Mouse (Mus musculus): Measurements from ENCODE around the gene Mtfr1l. TPM values are rescaled to one million over a fixed set of nuclear protein-coding genes. Genes with fewer than 3 reads are reported as not detected.

Mtfr1l gene
- total RNA-seq, 1 experiment from 2014 or later, result 37.6 TPM

Other genes starting within 250 kb of the Mtfr1l start
- 14.7 to 25.2 TPM (median 21.5 TPM) in 3 replicates for gene Pdik1l, start 247.5 kb downstream of the Mtfr1l start, total RNA-seq (2017)
- gene Trim63, start 220.3 kb downstream of the Mtfr1l start, total RNA-seq (2017), result not detected in 3 replicates
- gene Slc30a2, start 192.2 kb downstream of the Mtfr1l start, total RNA-seq (2017), result not detected in 3 replicates
- gene Extl1, start 151.5 kb downstream of the Mtfr1l start, total RNA-seq (2017), result 0.29 TPM in 1 of 3 replicates, not detected in the others
- 0.64 to 3.8 TPM (median 1.5 TPM) in 3 replicates for gene Pafah2, start 139.1 kb downstream of the Mtfr1l start, total RNA-seq (2017)
- 17.1 to 48.5 TPM (median 25.0 TPM) in 3 replicates for gene Stmn1, start 67.1 kb downstream of the Mtfr1l start, total RNA-seq (2017)
- 2.3 to 9.8 TPM (median 5.0 TPM) in 3 replicates for gene Paqr7, start 38.7 kb downstream of the Mtfr1l start, total RNA-seq (2017)
- gene Aunip, start 24.4 kb downstream of the Mtfr1l start, total RNA-seq (2017), result not detected in 3 replicates
- gene Selenon, start 16.8 kb upstream of the Mtfr1l start, total RNA-seq (2017), result 13.0 to 27.3 TPM (median 15.4 TPM) in 3 replicates
- 12.8 to 13.9 TPM (median 13.3 TPM) in 3 replicates for gene Man1c1, start 168.9 kb upstream of the Mtfr1l start, total RNA-seq (2017)
- gene Ldlrap1, start 232.6 kb upstream of the Mtfr1l start, total RNA-seq (2017), result 32.2 to 42.1 TPM (median 33.3 TPM) in 3 replicates

All from monocyte, adult 5-6 weeks (primary cell).